Mouse (Mus musculus) spleen, adult 2 months (tissue): ENCODE results near the gene Srrt.

Source experiments
- CTCF ChIP-seq: fragments of 200-500 bp; IDR thresholded peaks from 2 replicates; pipeline ENCODE4 v1.5.1; 2011; ENCODE audit warnings: mild to moderate bottlenecking, inconsistent platforms; ENCODE audit not compliant: insufficient read depth, insufficient read length, insufficient replicate concordance; ENCODE audit errors: extremely low read depth
- POLR2A ChIP-seq: fragments of 200-500 bp; IDR thresholded peaks from 2 replicates; pipeline ENCODE4 v1.6.1; 2011; ENCODE audit warnings: low read depth, low read length, inconsistent platforms

DNA sequence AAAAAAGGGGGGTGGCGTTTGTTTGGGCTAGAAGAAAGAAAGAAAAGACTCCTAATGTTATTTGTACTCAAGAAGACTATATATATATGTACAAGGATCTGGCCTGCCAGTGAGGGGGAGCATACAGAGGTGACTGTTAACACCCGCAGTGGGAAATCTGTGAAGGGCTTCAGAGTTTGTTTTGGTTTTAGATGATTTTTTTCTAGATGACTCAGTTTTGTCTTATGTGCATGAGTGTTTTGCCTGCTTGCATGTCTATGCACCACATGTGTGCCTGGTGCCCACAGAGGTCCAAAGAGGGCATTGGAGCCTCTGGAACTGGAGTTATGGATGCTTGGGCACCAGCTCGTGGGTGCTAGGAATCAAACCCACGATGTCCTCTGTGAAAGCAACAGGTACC lies 39.5 kb upstream of the Srrt start:
- TF ChIP-seq POLR2A (no peak), CTCF (no peak)
